Mouse (Mus musculus) ovary, adult 18-20 months (tissue): Measurements from ENCODE around the gene Fam173a.

Source experiments
- DNase-seq: peaks from one replicate; pipeline ENCODE4 v3.0.0; 2022; ENCODE audit warnings: low spot score, mixed read lengths

Fam173a gene

DNA sequence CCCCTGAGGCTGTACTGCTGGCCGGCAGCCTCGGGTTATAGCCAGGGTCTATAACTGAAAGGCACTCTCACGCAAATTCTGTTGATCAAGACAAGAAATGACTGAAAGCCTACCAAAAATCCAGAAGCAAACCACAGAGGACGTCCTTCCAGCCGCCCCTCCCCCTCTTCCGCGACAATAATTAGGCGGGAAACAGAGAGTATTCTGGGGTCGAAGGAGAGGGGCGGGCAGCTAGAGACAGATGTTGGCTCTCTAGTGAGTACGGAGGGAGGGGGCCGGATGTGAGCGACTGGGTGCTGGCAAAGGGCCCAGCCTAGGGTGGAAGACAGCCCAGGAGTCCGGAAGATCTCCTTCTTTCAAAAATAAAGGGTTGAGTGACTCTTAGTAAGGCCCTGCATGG lies at the start of gene Fam173a:
Gene Fam173a, minus strand, starts transcription at position 287 of the 400 bp plus-strand sequence.
- peak; percentile 62 for DNase-seq

DNA sequence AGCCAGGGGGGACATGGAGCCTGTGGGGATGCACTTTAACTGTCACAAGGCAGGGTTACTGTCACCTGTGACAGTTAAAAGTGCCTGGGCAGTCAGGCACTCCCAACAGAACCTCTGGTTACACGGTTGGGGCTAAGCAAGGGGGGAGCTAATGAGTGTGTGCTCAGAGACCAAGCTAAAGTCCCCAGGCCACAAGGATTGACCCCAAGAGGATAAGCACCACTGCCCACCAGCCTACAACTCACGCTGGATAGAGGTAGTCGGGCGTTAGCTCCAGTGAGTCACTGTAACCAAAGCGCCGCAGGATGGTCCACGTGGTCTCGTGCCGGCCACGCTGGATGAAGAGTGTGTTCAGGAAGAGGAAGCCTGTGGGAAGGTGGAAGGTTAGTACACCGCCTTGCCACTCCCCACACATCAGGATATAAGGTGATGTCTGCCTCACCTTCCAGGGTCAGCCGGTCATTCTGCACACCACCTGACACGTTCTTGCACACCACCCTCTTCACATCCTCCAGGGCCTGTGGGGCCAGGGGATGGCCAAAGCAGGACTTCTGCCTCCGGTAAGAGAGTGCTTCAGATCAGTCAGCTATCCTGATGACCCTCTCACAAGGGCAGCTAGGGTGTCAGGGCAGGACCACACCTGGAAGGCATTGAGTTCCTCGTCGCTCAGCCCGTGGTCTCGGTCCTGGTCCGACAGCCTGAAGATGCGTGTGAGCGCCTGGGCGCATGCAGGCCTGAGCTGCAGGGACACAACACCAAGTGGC lies 48.6 kb upstream of the Fam173a start, which contains the start of gene Gm20683:
Gene Gm20683, minus strand, starts transcription at position 647 of the 764 bp plus-strand sequence.
- DNase-seq, result no peak

DNA sequence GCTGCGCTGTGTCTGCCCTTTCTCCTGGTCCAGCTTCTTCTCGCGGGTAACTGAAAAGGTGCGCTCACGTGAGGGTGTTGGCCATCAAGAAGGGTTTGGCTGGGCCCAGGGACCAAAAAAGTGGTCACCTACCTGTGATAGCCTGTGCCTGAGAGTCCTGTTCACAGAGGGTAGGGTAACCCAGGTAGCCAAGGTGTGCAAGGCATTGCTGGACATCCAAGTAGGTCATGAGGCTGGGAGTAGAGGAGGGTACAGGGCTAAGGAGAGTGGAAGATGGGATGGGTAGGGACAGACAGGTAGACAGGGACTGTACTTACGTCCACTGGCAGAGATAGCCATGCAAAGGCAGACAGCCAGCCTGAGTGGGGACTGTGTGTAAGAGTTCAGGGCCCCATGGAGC lies 47.8 kb upstream of the Fam173a start:
- DNase-seq, result no peak

DNA sequence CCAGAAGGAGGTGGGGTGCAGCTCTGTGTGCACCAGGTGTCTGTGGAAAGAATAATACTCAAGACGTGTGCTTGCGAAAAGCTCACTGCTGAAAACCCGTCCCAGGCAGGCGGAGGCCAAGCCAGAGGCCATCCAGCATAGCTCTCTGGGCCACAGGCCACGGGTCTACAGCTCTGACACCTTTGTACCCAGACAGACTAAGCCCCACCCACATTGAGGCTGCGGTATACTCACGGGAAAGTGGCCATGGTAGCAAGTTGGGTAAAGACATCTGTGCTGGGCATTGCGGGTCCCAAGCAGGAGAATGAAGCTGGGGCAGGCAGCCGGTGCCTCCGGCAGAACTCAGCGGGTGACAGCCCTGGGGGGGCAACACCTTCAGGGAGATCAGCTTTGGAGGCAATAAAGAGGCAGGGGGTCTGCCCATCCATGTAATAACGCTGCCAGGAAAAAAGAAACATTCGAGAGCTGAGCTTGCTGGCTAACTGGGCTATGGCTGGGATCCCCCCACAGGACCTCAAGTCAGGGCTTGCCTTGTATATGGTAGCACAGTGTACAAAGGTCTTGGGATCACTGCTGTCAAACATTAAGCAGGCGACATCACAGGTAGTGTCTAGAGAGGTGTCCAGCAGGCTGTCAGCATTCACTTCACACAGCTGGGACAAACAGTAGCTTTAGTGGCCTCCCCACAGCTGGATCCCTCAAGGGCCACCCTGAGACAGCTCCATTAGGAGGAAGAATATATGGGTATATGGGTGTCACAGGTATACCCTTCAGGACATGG lies 46.9 kb upstream of the Fam173a start:
- DNase-seq, result no peak

DNA sequence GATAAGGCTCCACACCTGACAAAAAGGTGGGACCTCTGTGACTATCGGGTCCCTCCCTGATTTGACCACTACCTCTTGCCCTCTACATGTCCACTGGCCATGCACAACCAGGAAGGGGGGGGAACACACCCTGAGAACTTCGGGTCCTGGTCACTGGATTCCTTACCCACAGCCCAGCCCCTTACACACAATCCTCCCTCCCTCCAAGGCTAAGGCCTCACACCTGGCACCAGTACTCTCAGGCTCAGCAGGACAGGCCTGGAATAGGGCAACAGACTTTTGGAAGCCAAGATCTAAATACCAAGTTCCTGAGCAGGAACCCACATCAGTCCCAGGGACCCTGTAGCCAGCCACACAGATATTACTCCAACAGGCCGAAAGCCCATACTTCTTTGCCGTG lies 46.2 kb upstream of the Fam173a start:
- no peak for DNase-seq

DNA sequence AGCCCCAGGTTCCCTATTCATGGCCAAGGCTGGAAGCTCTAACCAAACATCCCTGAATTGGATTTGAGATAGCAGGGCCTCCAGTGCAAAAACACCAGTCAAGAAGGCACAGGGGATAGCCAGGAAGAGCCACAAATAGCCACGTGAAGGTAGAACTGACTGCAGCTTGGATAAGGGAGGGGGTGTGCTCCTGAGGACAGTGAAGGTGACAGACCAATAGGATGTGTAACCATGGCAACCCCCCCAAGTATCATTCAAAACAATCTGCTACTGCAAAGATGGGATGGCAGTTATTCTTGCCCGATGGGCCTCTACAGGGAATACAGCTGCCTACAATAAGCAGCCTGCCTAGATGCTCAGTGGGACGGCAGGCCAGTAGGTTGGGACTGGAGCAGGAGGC lies 44.8 kb upstream of the Fam173a start:
- no peak for DNase-seq

DNA sequence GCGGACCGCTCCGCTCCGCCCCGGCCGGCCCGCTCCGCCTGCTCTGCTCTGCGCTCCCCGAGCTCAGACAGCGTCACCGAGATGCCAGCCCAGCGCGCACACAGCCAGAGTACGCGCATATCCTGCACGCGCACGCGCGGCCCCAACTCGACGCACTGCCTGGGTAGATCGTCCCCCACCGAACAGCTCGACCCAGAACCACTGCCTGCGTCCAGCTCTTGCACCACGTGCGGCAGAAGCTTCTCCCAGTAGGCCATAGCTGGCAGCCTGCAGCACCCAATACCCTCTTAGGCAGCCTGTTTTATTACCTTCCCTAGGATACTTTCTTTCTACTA lies 44.3 kb upstream of the Fam173a start, which contains the start of gene Rhbdl1:
Gene Rhbdl1, minus strand, starts transcription at position 220 of the 335 bp plus-strand sequence.
- DNase-seq, result peak; percentile 71

DNA sequence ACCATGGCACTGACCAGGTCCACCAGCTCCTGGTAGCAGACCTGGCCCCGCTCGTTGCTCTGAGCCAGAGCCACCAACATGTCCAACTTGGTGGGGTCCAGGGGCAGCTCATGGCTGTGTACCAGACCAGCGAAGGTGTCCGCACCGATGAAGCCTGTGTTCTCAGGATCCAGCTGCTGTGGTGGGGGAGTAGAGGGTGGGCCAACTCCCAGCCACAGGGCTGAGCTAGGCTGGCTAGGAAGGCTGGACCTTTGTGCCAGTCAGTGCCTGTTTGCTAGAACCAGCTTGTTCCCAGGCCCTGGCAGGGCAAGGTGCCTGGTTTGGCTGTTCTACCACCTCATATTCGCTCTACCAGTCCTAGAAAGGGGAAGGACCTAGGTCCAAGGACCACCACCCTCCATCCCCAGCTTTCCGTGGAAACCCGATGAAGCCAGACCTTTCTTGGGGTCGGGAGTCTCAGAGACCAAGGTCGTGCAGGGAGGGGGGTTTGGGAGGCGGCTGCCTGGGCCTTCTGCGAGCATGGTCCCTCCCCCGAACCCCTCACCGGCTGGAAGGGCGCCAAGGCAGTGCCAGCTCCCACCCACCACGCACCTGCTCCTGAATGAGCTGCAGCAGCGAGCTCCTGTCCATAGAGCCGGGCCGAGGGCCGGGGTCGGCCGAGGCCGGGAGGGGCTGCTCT lies 43.8 kb upstream of the Fam173a start:
- DNase-seq, result no peak

DNA sequence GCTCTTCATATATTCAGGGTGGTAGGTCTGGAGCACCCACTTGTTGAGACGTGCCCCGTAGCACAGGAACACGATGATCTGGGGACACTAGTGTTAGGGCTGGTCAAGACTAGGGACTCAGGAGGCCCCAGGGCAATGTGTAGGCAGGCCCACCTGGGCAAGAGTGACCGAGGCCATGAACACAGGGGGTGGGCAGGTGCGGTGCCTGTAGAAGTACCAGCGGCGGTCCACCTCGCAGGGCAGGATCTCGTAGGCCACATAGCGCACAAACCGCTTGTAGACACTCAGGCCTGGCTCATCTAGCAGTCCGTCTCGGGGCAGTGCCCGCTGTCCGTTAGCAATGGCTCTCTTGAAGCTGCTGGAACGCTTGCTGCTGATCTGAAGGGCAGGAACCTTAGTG lies 43.1 kb upstream of the Fam173a start:
- no peak for DNase-seq

DNA sequence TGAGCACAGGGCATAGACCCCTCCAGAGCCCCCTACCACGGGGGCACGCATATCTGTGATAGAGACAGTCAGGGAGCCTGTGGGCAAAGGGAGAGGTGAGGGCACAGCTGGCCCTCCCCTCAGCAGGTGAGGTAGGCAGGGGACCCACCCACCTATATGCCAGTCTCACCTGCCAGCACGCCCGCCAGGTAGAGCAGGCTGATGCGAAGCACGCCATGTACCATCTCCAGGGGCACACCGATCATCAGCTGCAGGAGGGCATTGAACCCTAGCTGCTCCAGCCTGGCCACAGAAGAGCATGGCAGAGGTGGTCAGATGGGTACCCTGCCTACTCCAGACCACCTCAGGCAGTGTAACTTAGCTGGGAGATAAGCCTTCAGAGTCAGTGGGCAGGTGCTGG lies 42.6 kb upstream of the Fam173a start:
- no peak for DNase-seq

DNA sequence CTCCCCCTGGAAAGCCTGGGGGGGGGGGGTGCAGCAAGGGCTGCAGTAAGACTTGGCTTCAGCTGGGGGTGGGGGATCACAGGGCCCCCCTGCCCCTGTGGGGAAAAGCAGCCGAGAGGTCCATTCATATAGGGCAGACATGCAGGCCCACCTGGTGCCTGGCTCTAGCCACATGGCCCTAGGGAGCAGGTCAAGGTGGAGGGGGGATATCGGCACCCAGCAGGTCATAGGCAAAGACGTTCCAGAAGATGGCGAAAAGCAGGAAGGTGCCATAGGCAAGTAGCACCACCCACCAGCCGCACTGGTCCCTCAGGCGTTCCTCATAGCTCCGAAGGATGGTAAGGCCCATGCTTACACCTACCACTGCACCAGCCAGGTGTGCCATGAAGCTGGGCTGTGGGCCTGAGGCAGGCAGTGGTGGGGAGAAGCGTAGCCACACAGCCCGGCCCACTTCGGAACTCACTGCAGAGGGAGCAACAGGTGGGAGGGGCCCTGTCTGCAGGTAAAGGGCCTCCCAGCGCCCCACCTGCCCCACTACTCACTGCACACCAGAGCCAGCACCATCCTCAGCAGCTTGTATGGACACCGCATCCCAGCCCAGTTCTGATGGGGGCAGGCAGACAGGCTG lies 42.0 kb upstream of the Fam173a start:
- DNase-seq, result no peak

DNA sequence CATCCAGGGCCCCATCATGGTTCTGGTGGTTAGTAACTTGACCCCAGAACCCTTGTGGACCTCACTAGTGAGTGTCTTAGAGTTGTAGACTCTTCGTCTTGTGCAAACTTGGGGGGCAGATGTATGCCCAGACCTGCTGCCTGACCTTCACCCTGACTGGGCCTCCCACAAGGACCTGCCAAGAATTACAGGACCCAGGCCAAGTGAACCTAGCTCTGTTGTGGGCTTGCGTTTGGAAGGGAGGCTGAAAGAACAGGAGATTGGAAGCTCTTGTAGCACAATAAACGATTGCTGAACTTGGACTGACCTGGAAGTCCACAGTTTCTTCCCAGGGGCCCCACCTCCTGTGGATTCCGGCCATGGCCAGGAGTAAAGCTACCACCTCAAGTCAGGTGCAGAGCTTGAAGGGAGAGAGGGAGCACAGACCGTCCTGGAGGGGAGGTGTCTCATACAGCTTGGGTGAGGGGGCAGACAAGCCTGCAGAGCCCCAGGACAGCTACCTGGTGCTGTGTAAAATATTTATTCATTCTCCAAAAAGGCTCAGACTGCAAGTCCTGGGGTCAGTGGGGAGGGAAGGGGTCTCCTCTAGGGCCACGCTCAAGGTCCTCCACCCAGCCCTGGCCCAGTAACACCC lies 41.4 kb upstream of the Fam173a start:
- DNase-seq, result no peak

DNA sequence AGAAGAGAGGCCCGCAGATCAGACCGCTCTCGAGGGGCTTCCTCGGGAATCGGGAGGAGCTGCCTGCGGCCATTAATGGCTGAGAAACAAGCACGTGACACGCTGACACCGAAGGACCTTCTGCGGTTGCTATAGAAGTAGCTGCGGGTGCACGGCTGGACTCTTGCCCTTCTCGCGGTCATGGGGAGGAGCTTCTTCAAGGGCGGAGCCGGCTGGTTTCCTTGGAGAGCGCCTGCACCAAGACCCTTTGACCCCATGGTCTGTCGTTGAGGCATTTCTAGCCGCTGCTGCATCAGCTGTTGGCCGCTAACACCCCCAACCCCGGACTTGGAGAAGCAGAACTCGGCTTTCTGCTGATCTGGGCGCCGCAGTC lies 40.6 kb upstream of the Fam173a start, which contains the start of gene Stub1:
Gene Stub1, minus strand, starts transcription at position 114 of the 373 bp plus-strand sequence.
- peak; percentile 94 for DNase-seq

DNA sequence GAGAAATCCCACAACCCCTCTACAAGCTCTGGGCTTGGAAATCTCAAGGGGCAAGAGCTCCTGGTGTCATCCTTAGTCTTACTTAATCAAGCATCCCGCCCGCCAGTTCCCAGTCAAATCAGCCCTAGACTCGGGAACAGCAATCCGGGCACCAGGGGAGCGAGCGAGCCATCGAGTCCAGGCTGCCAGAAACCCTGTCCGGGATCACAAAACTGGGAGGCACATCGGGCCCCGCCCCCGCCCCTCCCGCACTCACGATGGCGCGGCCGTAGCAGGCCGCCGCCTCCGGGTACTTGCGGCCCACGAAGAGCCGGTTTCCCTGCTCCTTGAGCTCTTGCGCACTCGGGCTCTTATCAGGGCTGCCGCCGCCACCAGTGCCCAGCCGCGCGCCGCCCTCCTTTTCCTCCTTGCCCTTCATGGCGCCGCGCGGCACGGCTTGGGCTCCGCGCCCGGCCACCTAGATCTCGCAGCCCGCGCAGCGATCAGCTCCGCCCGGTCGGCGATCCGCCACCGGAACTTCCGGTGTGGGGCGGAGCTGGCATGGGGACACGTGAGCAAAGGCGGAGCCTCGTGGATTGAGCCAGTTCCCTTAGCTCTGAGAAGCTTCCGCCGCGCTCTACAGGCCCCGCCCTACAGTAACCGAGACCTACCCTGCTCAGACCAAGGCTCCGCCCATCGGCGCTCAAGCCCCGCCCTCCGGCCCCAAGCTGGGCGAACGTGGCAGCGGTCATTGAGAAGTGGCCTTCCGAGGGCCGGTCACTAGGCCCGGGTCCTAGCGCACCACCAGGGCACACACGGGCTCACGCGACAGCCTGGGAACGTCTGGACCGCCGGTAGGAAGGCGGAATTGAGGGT lies 40.0 kb upstream of the Fam173a start:
- DNase-seq, result peak; percentile 99

DNA sequence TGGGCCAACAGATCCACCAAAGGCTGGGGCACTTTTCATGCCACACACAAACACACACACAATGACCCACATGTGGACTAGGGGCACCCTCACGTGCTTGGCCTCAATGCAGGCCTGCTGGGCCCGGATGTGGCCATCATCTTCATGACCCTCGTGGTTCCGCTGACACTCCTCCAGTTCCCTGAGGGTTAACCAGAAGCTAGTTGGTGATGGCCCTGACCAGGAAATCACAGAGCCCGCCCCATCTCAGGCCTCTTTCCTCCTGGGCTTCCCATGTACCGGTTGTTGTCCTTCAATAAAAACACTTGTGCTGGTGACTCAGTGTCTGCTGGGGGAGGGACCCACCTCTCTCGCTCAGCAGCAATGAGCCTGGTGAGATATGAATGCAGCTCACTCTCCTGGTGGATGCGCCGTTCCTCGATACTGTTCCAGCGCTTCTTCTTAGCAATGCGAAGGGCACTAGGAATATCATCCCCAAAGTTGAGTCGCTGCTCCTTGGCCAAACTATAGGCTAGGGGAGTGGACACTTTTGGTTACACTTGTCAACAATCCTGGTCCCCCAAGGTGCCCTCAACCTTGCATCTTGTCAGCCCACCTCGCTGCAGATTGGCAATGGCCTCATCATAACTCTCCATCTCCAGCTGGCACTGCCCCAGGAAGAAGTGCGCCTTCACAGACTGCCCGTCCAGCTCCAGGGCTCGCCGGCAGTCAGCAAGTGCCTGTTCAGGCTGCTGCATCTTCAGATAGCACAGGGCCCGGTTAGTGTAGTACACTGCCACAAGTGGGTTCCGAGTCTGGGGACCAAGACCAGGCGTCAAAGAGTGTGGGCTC lies 39.0 kb upstream of the Fam173a start:
- DNase-seq, result no peak

DNA sequence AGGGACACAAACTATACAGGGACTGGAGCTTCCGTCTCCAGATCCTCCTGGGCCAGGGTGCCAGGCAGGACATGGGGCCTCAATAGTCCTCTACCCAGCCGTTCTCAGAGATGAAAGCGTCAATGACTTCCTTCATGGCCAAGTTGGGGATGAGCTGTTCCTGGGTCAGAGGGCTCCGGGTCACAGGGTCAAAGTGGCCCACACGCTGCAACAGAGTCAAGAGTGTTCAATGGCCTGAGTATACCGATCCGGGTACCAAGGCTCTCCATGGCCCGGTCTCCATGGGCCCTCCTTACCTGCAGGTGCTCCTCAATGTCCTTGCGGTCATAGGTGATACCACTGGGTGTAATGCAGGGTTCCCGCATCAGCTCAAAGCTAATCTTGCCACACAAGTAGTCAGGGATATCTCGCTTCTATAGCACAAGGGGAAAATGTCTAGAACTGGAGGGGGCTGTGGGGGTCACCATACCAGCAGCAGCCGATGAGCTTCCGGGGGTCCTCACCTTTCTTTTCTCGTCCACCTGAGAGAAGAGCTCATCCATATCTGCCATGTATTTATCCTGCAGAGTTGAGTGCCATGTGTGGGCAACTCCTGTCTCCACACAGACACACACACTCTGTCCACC lies 38.2 kb upstream of the Fam173a start:
- DNase-seq, result no peak

DNA sequence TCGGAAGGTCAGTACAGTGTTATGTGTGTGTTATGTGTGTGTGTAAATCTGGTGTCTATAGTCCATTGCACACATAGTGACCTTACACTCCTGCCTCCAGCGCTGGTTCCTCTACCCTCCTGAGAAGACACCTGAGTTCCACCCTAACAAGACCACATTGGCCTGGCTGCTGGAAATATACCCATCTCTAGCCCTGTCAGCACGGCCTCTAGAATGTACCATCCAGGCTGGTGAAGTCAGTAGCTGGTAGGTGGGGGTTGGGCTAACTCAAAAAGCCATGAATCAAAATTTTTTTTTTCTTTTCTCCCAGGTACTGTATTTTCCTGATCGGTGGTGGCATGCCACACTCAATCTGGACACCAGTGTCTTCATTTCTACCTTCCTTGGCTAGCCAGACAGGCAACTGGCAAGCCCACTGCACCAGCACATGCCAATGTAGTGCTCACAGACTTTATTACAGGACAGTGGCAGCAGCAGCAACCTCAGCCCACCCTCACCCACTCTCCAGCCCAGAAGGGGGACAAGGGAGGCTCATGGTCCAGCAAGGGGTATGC lies 37.6 kb upstream of the Fam173a start:
- no peak for DNase-seq

DNA sequence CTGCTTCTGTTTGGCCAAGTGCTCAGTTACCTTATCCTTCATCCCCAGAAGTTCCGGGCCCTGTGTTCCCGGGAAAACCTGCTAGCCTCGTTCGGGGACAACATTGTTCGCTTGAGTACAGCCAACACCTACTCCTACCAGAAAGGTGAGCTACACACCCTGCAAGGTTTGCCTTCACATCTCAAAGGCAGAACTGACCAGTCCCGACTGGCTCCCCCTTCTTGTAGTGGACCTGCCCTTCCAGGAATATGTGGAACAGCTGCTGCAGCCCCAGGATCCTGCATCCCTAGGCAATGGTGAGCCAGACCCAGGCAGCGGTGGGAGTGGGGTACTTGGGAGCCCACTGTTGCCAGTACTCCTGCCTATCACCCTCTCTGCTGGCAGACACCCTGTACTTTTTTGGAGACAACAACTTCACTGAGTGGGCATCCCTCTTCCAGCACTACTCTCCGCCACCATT lies 36.9 kb upstream of the Fam173a start:
- DNase-seq, result no peak
